Mouse (Mus musculus): Measurements from ENCODE around the gene Rc3h2. TPM values are rescaled to one million over a fixed set of nuclear protein-coding genes. Genes with fewer than 3 reads are reported as not detected.

Gene Rc3h2
- 6.0 TPM for polyA plus RNA-seq (2014; fragmentation: Illumina TruSeq; extraction: RNeasy Lipid Tissue Mini Kit (QIAGEN cat#74804); ENCODE audit: insufficient read depth, low read depth, low replicate concordance)

DNA sequence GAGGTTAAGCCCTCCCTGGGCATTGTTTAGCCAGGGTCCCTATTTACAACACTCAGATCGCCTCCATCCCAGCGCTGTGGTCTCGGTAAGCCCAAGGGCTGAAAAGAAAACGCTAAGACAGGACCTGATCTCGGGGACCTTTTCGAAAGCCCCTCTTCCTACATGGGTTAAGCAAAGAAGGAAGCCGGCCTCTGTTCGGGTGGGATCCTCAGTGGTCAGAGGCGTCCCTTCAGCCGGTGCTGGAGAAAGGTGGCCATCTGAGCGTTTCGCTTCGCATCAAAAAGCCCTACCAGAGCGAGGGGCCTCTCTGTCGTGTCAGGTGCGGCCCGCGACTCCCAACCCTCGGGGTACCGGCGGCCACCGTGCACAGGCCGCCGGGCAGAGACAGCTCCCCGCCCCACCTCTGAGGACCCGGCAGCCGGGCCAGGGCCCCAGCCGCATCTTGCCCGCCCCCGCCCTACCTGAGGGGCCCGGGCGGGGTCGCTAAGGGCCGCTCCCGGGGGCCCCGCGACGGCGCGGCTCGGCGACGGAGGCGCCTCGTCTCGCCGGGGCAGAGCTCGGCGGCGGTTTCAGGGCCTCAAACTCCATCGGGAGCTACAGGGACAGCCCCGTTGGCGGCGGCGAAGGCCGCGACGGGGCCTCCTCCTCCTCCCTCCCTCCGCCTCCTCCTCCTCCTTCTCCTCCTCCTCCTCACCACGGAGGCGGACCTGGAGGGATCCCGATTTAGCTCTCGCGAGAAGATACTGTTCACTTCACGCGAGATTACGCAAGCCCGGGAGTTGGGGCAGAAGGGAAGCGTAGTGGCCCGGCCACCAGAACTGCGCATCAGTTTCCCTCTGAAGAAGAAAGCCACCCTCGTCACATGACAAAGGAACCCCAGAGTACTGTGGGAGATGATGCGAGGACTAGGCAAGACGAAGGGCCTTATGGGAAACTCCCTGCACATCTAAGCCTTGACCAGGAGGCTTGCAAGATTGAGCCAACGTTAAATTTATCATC is at the start of gene Rc3h2:
Gene Rc3h2, minus strand, starts transcription at position 598 of the 999 bp plus-strand sequence.

DNA sequence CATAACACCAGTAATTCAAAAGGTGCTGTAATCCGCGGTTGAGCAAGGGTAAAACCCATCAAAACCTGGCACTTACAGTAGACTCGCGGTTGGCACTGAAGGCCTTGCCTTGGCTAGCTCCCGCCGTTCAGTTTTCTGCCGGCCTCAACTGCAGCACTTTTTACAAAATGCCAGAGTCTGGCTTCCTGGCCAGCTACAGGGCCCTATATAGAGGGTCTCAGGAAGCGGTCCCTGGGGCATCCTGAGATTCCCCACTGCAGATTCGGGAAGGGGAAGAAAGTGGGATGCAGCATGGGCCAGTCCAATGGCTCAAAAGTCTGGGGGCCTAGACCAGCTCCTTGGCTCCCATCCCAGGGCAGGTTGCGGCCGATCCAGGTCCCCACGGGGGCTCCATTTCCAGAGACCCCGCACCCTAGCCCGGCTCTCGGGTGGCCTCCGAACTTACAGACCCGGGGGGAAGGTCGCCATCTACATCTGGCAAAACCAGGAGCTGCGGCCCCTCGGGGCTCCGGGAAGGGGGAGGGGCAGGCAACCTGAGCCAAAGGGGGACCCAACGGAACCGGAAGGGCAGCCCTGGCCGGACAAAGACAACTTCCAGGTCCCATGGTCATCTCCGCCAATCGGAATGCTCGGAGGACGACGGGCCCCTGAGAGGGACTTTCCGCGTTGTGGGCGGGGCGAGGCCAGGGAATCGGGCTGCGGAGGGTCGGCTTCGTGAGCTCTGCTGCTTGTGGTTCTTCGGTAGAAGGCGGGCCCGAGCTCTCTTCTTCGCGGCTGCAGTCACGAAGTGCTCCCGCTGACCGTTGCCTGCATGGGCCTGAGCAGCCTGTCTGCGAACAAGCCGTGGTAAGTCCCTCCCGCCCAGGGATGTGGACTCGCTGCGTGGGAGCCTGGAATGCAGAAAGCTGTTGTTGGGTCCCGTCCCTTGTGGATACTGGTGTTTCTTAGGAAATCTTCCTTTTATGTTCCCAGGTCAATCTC is 20.2 kb upstream of the Rc3h2 start, which contains the start of the genes Zbtb26, Zbtb6 and Rabgap1:
Gene Zbtb26, minus strand, starts transcription at position 525 of the 981 bp plus-strand sequence.
Gene Zbtb6, minus strand, starts transcription at position 561 of the 981 bp plus-strand sequence.
Gene Rabgap1, plus strand, starts transcription at position 669 of the 981 bp plus-strand sequence.

DNA sequence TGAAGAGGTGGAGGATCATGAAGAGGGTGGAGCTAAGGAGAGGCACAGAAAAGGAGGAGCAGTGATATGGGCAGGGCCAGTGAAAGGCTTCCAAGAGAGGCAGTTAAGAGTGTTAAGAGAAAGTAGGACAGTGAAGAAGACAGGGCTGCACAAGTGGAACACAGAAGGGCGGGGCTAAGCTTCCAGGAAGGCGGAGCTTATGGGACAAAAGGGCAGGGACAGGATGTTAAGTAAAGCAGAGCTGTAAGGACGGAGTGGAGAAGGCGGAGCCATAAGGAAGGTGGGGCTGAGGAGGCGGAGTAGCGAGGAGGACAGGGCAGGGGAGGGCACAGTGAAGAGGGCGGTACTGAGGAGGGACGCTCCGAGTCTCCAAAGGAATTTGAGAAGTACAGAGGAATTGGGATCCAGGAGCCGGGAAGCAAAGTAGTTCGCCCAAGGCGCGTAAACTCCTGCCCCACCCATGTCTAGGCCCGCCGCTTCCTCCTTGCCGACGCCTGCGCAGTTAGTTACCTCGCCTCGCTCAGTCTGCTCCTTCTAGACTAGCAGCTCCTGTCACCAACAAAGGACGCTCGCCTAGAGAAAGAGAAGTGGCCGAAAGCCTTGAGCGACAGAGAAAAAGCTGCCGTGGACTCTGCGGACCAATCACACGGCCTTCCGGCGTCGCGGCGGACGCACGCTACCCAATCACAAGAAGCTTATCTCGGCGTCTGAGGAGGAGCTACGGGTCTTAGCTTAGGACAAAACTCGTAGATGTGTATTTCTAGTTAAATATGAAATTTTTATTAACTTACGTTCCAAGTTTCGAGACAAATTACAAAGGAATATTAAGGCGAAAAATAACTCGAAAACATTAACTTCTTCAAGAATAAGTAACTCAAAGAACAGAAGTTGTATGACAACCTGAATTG is 63.8 kb downstream of the Rc3h2 start, which contains the start of gene Pdcl:
Gene Pdcl, minus strand, starts transcription at position 700 of the 908 bp plus-strand sequence.

DNA sequence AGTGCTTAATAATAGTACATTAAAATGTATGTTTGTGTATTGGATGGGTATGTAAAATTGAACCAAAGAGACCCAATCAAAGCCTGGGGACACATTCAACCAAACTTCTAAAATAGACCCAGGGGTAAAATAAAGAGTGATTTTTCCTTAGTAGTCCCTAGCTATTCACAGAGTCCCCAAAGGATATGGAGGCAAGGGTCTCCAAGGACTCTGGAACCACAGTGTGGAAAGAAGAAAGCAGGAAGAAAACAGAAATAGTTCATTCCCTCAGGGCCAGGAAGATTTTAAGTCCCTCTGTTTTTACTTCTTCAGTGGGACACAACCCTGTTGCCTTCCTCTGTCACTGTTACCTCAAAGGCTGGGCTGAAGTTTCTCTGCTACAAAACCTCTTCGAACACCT is 96.5 kb downstream of the Rc3h2 start, which contains the start of gene Olfr368:
Gene Olfr368, plus strand, starts transcription at position 301 of the 400 bp plus-strand sequence.

Other genes starting within 250 kb of the Rc3h2 start
- not detected for gene Olfr365, start 234.7 kb downstream of the Rc3h2 start, polyA plus RNA-seq (2014; fragmentation: Illumina TruSeq; extraction: RNeasy Lipid Tissue Mini Kit (QIAGEN cat#74804); ENCODE audit: insufficient read depth, low read depth, low replicate concordance)
- gene Olfr366, start 211.3 kb downstream of the Rc3h2 start, polyA plus RNA-seq (2014; fragmentation: Illumina TruSeq; extraction: RNeasy Lipid Tissue Mini Kit (QIAGEN cat#74804); ENCODE audit: insufficient read depth, low read depth, low replicate concordance): not detected
- not detected for gene Olfr368, start 96.4 kb downstream of the Rc3h2 start, polyA plus RNA-seq (2014; fragmentation: Illumina TruSeq; extraction: RNeasy Lipid Tissue Mini Kit (QIAGEN cat#74804); ENCODE audit: insufficient read depth, low read depth, low replicate concordance)
- 21.4 TPM for gene Pdcl, start 63.6 kb downstream of the Rc3h2 start, polyA plus RNA-seq (2014; fragmentation: Illumina TruSeq; extraction: RNeasy Lipid Tissue Mini Kit (QIAGEN cat#74804); ENCODE audit: insufficient read depth, low read depth, low replicate concordance)
- gene Zbtb26, start 20.2 kb upstream of the Rc3h2 start, polyA plus RNA-seq (2014; fragmentation: Illumina TruSeq; extraction: RNeasy Lipid Tissue Mini Kit (QIAGEN cat#74804); ENCODE audit: insufficient read depth, low read depth, low replicate concordance): 1.7 TPM
- 5.9 TPM for gene Zbtb6, start 20.3 kb upstream of the Rc3h2 start, polyA plus RNA-seq (2014; fragmentation: Illumina TruSeq; extraction: RNeasy Lipid Tissue Mini Kit (QIAGEN cat#74804); ENCODE audit: insufficient read depth, low read depth, low replicate concordance)
- 12.2 TPM for gene Rabgap1, start 20.4 kb upstream of the Rc3h2 start, polyA plus RNA-seq (2014; fragmentation: Illumina TruSeq; extraction: RNeasy Lipid Tissue Mini Kit (QIAGEN cat#74804); ENCODE audit: insufficient read depth, low read depth, low replicate concordance)
- gene Gpr21, start 93.4 kb upstream of the Rc3h2 start, polyA plus RNA-seq (2014; fragmentation: Illumina TruSeq; extraction: RNeasy Lipid Tissue Mini Kit (QIAGEN cat#74804); ENCODE audit: insufficient read depth, low read depth, low replicate concordance): 0.22 TPM

Measured in lung, adult 10 weeks (tissue).